Mouse (Mus musculus) c-Kit-positive CD71-negative TER-119-negative erythroid progenitor cells, embryonic 14.5 days (primary cell): ENCODE data around the gene Zfp691.

ENCODE experiments used
- DNase-seq: peaks from one replicate; pipeline ENCODE4 v3.0.0-alpha.2; 2013; ENCODE audit warnings: low read depth

Gene Zfp691

DNA sequence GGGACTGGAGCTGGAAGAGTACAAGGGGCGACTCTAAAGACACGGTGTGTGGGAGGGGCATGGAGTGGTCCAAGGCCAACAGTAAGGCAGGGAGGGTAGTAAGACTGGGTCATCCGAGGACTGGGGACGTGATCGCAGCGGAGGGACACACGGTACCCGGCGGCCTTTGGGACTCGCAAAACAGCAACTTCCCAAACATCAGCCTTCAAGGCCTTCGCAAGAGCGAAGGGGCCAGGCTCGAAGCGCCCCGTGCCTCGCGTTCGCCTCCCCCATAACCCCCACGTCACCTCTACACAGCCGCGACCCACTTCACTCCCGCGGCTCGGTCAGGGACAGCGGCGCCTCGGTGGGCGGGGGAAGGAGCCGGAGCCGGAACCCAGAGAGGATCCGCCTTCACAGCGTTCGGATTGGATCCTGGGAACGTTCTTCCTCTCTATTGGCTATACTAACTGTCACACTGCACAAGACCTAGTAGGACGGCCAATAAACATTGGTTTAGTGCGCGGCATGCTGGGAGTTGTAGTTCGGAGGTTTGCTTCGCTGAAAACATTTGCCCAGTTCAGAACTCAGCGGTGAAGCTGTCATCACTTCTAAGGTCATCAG lies at the start of gene Zfp691:
TSS of gene Zfp691 (minus strand) at position 345 of the 603 bp plus-strand sequence.
- peak; percentile 92 for DNase-seq

GRCm38 (mm10) chr4:119223696-119224095 lies 49.7 kb upstream of the Zfp691 start:
- peak; percentile 58 for DNase-seq

DNA sequence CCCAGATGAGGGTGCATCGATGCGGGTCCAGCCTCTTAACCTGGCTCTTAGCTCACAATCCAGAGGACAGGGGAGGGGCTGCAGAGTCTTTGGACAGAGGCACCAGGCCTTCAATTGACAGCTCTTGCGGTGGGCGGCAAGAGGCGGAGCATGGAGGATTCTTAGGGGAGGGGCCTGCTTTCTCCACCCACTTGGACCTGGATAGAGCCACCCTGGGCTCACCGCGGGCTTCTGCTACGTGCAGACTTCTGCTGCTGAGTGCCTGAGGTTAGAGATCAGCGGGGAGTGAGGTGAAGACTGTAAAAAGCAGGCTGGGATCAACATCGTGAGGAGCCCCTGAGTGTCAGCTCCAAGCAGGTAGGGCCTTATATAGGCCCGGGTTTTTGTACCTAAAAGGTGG lies 44.2 kb upstream of the Zfp691 start, which contains the start of gene Tmem269:
TSS of gene Tmem269 (minus strand) at position 49 of the 400 bp plus-strand sequence.
- DNase-seq: no peak

DNA sequence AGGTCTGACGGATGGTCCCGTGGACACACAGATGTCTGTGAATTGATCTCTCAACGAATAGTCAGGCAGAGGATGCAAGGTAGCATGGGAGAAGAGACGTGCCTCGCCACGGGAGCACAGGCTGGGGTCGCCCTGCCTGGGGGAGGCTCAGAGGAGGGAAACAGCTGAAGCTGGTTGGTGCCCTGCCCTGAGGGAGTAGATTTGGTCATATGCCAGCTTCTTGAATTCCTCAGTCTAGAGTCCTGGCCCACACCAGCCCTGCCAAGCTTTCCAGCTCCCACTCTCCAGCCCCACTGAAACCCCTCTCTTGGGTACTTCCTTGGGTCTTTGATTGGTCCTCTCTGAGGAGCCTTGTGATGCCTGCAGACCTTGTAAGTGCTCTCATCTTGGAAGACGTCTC lies 42.7 kb upstream of the Zfp691 start:
- no peak for DNase-seq

DNA sequence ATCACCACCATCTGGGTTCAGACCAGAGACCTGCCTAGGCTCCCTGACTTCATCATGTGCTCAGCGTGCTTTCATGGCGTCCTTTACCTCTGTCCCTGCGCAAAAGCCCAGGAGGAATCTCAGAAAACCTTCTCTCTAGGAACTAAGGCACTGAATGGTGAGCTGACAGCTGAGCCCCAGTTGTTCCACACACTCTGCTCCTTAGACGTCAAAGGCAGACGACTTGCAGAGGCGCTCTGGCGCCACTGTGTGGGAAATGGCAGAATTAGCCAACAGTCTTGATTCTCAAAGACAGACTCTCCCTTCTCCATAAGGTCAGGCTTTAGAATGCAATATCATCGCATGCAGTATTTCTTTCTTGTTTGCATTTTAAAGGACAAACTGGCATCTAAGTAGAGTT lies 30.7 kb upstream of the Zfp691 start:
- DNase-seq: no peak

- no peak for DNase-seq
Measured at GRCm38 (mm10) chr4:119198105-119198504, 24.1 kb upstream of the Zfp691 start.

GRCm38 (mm10) chr4:119195582-119196320 lies 21.8 kb upstream of the Zfp691 start:
- DNase-seq: no peak

DNA sequence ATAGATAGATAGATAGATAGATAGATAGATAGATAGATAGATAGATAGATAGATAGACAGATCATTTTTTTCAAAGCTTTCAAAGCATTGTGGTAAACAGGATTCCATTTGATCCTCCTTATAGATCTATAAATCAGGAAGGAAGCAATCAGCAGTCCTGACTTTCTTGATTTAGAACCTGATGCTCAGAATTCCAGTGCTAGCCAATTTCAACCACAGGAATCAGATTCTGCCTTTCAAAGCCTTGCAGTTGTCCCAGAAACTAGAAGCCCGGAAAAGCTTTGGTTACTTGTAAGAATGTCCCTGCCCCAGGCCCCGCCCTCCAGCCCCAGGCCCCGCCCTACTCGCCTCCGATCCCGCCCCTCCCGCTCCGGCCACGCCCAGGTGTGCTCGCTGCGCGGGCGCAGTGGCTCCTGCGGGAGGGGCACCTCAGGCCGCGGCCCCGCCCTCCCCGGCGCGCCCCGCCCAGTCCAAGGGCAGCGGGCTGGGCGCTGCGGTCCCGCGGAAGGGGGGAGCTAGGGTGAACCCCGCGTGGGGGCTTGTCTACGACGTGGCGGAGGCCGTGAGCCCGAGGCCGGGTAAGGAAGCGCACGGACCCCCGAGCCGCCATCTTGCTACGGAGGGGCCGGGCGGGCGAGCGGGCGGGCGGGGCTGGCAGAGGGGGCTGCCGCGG lies 21.1 kb upstream of the Zfp691 start, which contains the start of gene Svbp:
TSS of gene Svbp (plus strand) at position 398 of the 673 bp plus-strand sequence.
- DNase-seq: peak; percentile 79

DNA sequence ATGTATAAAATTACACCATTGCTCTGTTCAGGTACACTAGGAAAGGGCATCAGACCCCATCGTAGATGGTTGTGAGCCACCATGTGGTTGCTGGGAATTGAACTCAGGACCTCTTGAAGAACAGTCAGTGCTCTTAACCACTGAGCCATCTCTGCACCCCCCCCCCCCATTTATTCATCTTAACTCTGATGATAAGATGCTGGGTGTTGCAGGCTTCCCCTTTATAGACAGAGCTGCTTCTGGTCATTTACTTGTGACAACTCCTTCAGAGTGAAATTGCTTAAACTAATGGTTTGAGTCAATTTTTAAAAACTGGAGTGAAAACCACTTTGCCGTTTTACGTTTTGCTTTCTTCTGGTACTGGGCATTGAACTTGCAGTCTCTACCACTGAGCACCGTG lies 18.8 kb upstream of the Zfp691 start:
- DNase-seq: no peak

DNA sequence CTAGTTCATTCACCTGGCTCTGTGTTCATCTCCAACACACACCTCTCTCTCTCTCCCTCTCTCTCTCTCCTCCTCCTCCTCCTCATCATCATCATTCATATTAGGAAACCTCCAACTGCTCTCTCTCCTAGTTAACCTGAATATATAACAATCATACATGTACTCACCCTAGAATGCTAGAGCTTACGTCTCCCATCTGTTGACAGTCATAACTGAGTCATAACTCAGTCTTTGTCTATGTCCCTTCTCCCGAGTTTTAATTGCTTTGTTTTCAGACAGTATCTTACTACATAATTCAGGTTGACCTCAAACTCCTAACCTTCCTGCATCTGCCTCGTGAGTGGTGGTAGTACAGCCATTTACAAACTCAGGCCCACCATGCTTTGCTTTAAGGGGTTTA lies 17.3 kb upstream of the Zfp691 start:
- DNase-seq: no peak

DNA sequence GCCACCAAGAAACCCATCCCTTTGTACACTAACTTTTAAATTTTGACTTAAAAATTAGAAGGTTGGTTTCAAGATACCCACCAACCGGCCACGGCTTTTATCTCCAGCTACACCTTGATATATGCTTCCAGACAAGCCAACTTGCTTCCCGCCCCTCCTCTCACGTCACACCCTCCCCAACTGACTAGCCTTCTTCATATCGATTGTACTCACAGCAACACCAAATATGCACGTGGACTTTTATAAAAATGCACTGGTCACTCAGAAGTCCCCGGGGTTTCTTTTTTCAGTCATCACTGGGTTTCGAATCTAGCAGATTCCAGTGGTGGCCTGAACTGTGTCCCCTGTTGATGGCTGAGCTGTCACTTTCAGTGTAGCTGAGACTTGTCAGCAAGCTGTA lies 16.6 kb upstream of the Zfp691 start:
- DNase-seq: no peak

GRCm38 (mm10) chr4:119189864-119190263 lies 15.9 kb upstream of the Zfp691 start, which contains the start of gene Ermap:
TSS of gene Ermap (minus strand) at chr4:119190011.
- DNase-seq: no peak

- DNase-seq: no peak
Measured at GRCm38 (mm10) chr4:119189392-119189791, 15.4 kb upstream of the Zfp691 start.

DNA sequence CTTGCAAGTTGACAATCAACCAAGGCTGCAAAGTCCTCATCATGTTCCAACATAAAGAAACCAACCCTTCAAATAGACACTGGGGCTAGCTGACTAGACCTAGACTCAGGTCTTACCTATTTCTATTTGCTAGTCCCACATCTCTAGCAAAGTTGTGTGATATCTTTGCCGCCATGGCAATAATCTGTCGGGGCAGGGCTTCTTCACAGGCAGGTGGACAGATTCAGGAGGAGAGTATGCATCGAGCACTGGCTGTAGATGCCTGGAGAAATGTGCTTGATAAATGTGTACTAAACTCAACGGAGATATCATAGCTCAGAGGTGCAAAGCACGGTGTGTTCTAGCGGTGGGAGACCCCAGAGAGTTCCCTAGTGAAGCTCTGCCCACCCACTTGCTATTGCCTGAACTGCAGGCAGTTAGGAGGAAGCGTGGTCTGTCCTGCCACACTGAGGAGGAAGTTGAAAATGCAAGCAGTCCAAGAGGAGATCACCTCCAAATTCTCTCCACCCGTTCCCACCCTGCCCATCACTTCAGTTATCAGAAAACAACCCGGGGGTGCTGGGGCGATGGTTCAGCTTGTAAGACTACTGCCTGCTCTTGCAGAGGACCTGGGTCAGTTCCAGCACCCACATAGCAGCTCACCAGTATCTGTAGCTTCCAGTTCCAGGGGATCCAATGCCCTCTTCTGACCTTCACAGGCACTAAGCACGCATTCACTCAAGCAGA lies 14.2 kb upstream of the Zfp691 start:
- no peak for DNase-seq

DNA sequence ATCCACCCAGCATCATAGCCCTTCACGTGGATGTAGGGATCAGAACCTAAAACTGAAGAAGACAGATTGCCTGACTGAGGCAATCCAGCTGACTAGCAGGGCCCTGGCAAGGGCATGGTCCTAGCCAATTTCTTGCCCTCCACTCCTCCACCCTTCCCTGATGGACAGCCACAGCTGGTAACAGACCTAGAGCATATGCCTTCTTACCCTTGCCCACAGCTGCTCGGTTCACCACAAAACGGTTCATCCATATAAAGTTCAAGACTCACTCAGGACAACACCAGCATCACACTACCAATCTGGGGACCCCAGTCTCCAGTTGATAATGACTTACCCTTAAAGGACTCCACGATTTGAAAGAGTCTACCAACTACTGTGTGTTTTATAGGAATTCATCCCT lies 11.8 kb upstream of the Zfp691 start:
- DNase-seq: no peak

GRCm38 (mm10) chr4:119183525-119183924 lies 9.5 kb upstream of the Zfp691 start:
- no peak for DNase-seq

GRCm38 (mm10) chr4:119181456-119181855 lies 7.5 kb upstream of the Zfp691 start:
- no peak for DNase-seq

- no peak for DNase-seq
Measured at GRCm38 (mm10) chr4:119180133-119180707, 6.2 kb upstream of the Zfp691 start.

DNA sequence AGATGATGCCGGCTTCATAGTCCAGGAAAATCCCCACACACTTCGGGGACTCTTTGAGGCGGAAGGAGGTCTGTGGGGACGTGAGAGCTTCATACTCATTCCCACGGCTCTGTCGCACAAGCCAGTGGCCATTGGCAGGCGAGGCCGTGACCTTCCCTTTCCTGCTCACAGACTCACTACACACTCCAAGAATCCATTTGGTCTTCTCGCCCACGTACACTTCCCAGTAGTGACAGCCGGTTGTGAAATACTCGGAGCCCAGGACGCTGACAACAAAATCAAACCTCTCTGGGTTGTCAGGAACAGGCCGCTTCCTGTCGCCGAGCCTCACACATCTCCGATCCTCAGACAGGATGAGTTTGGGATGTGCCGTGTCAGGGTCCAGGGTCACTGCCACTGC lies 4.3 kb upstream of the Zfp691 start:
- DNase-seq: no peak

- DNase-seq: no peak
Measured at GRCm38 (mm10) chr4:119177702-119178101, 3.7 kb upstream of the Zfp691 start.

GRCm38 (mm10) chr4:119172919-119173650 lies 910 bp downstream of the Zfp691 start:
- no peak for DNase-seq
